Mouse (Mus musculus) B cell, adult 67 days (primary cell): ENCODE data around the gene Wdr12. TPM values are rescaled to one million over a fixed set of nuclear protein-coding genes. Genes with fewer than 3 reads are reported as not detected.

Source experiments
- total RNA-seq, 2 experiments: library from RNA; stranded (reverse); gene quantifications; 4 replicates each; pipeline ENCODE4 v1.2.4; 2023

Gene Wdr12
- 10 to 100 TPM; 27.8 to 28.0 TPM for total RNA-seq

GRCm38 (mm10) chr1:60098024-60098781 is at the start of gene Wdr12, which contains the start of gene Carf:
TSS of gene Wdr12 (minus strand) at chr1:60098645.
TSS of gene Carf (plus strand) at chr1:60098247.

DNA sequence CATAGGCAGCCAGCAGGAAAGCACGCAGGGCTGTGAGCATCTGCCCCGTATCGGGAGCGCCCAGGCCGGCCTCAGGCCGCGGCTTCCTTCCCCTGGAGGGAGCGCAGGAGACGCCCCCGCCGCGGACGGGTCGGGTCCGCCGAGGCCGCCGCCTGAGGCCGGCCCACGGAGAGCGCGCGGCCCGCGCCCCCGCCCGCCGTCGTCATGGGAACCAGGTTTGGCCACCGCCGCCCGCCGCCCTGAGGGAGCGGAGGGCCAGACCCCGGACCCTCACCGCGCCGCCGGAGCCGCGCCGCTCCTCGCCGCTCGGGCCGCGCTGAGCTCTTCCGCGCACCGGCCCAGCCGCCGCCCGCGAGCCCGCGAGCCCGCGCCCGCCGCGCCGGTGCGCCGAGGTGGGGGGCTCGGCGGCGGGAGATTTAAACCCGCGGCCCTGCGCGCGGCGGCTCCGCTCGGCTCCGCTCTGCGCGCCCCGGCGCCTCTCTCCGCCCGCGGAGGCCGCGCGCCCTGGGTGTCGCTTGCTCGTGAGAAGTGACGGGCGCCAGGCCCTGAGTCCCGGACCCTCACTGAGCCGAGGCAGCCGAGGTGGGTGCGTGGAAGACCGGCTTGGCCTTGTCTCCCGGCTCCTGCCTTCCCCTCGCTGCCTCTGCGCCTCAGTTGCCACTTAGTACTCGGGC is 55.5 kb downstream of the Wdr12 start, which contains the start of gene Ica1l:
Gene Ica1l (minus strand): TSS at position 389 of the 674 bp plus-strand sequence.

Other genes with a start within 250 kb of the Wdr12 start
- gene Fam117b, start 185.6 kb downstream of the Wdr12 start, total RNA-seq, result 10 to 100 TPM; 44.8 to 50.4 TPM
- 1 to 10 TPM in 1 of 2 experiments, under 1 TPM in 1; 0.87 to 1.1 TPM for gene Ica1l, start 55.5 kb downstream of the Wdr12 start, total RNA-seq
- 10 to 100 TPM; 10.5 to 19.9 TPM for gene Carf, start 398 bp downstream of the Wdr12 start, total RNA-seq
- gene Nbeal1, start 82.0 kb upstream of the Wdr12 start, total RNA-seq, result 10 to 100 TPM; 41.6 to 49.7 TPM
- gene Cyp20a1, start 244.7 kb upstream of the Wdr12 start, total RNA-seq, result 10 to 100 TPM; 10.6 to 12.0 TPM